Mouse (Mus musculus): Measurements from ENCODE around the gene Fam160b1. TPM values are rescaled to one million over a fixed set of nuclear protein-coding genes. Genes with fewer than 3 reads are reported as not detected.

Gene Fam160b1
- polyA plus RNA-seq, 1 experiment: 9.0 TPM

Other genes with a start within 250 kb of the Fam160b1 start
- gene Ablim1, start 45.8 kb upstream of the Fam160b1 start, polyA plus RNA-seq (2012; ENCODE audit: insufficient read depth, insufficient read length, missing spikeins): 52.5 and 54.2 TPM in 2 replicates
- 10.3 and 13.0 TPM in 2 replicates for gene Trub1, start 92.2 kb downstream of the Fam160b1 start, polyA plus RNA-seq (2012; ENCODE audit: insufficient read depth, insufficient read length, missing spikeins)